Mouse (Mus musculus): Measurements from ENCODE around the gene Ubash3b. TPM values are rescaled to one million over a fixed set of nuclear protein-coding genes. Genes with fewer than 3 reads are reported as not detected.

The Ubash3b gene
- polyA plus RNA-seq, 1 experiment from 2014 or later, result 10.3 TPM

GRCm38 (mm10) chr9:40974042-40974801, 187.3 kb downstream of the Ubash3b start:
- Histone ChIP-seq H3K4me3 (ENCODE audit: inconsistent target) (no peak overlapping the region), H3K36me3 (ENCODE audit: inconsistent target) (no peaks in the 10 kb centered on the region), H3K27ac (no peak overlapping the region), H3K79me2 (ENCODE audit: inconsistent target) (no peaks in the 10 kb centered on the region)
- 74% methylated on average over 11 of the region's 11 CpGs for WGBS (ENCODE audit: missing documents)

- H3K79me2 ChIP-seq (ENCODE audit: inconsistent target), result no peaks in the 10 kb centered on the region
- H3K36me3 ChIP-seq (ENCODE audit: inconsistent target), result no peaks in the 10 kb centered on the region
These were observed 197.1 kb downstream of the Ubash3b start for GRCm38 (mm10) chr9:40964418-40964714.

GRCm38 (mm10) chr9:40963586-40964417, 197.7 kb downstream of the Ubash3b start, which contains the start of gene Jhy:
Jhy (minus strand) TSS chr9:40964118.
- Histone ChIP-seq H3K27ac (no peak within 1 kb of the TSS), H3K36me3 (ENCODE audit: inconsistent target) (no peaks in the 10 kb centered on the region), H3K4me3 (ENCODE audit: inconsistent target) (no peak within 1 kb of the TSS), H3K79me2 (ENCODE audit: inconsistent target) (no peaks in the 10 kb centered on the region)
- WGBS (ENCODE audit: missing documents), result 8% methylated on average over 28 of the region's 51 CpGs

More at GRCm38 (mm10) chr9:40964418-40964714, 197.1 kb downstream of the Ubash3b start:
- no peak overlapping the region for H3K4me3 ChIP-seq (ENCODE audit: inconsistent target)
- H3K27ac ChIP-seq, result no peak overlapping the region
- WGBS (ENCODE audit: missing documents), result 38% methylated on average over 7 of the region's 7 CpGs

- WGBS (ENCODE audit: missing documents), result 94% methylated on average over 3 of the region's 3 CpGs
- Histone ChIP-seq H3K4me3 (ENCODE audit: inconsistent target) (no peak overlapping the region), H3K79me2 (ENCODE audit: inconsistent target) (no peaks in the 10 kb centered on the region), H3K36me3 (ENCODE audit: inconsistent target) (no peaks in the 10 kb centered on the region), H3K27ac (no peak overlapping the region)
These were observed 200.1 kb downstream of the Ubash3b start for GRCm38 (mm10) chr9:40961401-40961800.

Other genes starting within 250 kb of the Ubash3b start
- not detected in 3 replicates for gene Jhy, start 197.6 kb downstream of the Ubash3b start, polyA plus RNA-seq (2018)
- not detected in 3 replicates for gene Crtam, start 157.1 kb downstream of the Ubash3b start, polyA plus RNA-seq (2018)

Data from macrophage (primary cell).